Mouse (Mus musculus): ENCODE results near the gene Scaf1.

DNA sequence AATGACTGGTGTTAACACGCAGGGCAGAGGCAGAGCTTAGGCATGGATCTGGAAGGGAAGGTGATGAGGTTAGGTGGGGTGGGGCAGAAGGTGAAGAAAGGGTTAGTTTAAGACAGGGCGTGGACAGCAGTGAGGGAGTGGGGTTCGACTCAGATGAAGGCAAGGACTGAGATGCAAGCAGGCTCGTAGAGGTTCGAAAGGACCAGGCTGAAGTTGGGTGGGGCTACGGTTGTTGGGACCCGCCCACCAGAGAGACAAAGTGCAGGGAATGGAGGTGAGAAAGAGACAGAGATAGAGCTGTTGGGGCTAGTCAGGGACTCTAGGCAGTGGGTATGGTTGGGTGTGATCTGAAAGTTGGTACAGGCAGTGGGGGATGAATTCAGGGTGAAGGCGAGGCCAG lies 53.8 kb downstream of the Scaf1 start:
- TF ChIP-seq CTCF (IDR thresholded peaks at IDR 0.05; ENCODE audit: control insufficient read depth, insufficient read depth, insufficient replicate concordance, low read depth, low read length) (no peak), POLR2A (IDR thresholded peaks at IDR 0.05; ENCODE audit: control insufficient read depth, low read depth, low read length) (no peak)

All from testis, adult 2 months (tissue).